Mouse (Mus musculus) left cerebral cortex, adult 8-10 months (tissue): ENCODE data around the gene Pdzd8. TPM values are rescaled to one million over a fixed set of nuclear protein-coding genes. Genes with fewer than 3 reads are reported as not detected.

Source experiments
- DNase-seq, 2 experiments: peaks; one replicate each; pipeline ENCODE4 v3.0.0; 2022; ENCODE audit warnings: low spot score in 2 of 2
- total RNA-seq, 4 experiments: library from RNA; stranded (reverse); gene quantifications; 2 replicates each; pipeline ENCODE4 v1.2.4; 2022

Pdzd8 gene
- total RNA-seq: 10 to 100 TPM; 54.3 to 58.5 (median 56.5) TPM

GRCm38 (mm10) chr19:59345658-59346283, at the start of gene Pdzd8:
Gene Pdzd8, minus strand, starts transcription at chr19:59345780.
- DNase-seq: peak; percentile 83 to 87

- peak in 1 of 2 experiments; percentile 71 for DNase-seq
These were observed 48.3 kb upstream of the Pdzd8 start for GRCm38 (mm10) chr19:59393777-59394441.

- peak; percentile 13 to 52 for DNase-seq
These were observed 43.4 kb upstream of the Pdzd8 start for GRCm38 (mm10) chr19:59388847-59389606.

- peak in 1 of 2 experiments; percentile 33 for DNase-seq
These were observed 42.8 kb upstream of the Pdzd8 start for GRCm38 (mm10) chr19:59388399-59388798.

GRCm38 (mm10) chr19:59387178-59387577, 41.6 kb upstream of the Pdzd8 start:
- DNase-seq: no peak

GRCm38 (mm10) chr19:59384582-59385495, 39.3 kb upstream of the Pdzd8 start:
- DNase-seq: no peak

GRCm38 (mm10) chr19:59382416-59382917, 36.9 kb upstream of the Pdzd8 start:
- DNase-seq: no peak

- no peak for DNase-seq
These were observed 34.4 kb upstream of the Pdzd8 start for GRCm38 (mm10) chr19:59379995-59380394.

- DNase-seq: no peak
These were observed 30.9 kb upstream of the Pdzd8 start for GRCm38 (mm10) chr19:59376481-59376880.

- DNase-seq: no peak
These were observed 29.4 kb upstream of the Pdzd8 start for GRCm38 (mm10) chr19:59374940-59375339.

- DNase-seq: no peak
These were observed 27.3 kb upstream of the Pdzd8 start for GRCm38 (mm10) chr19:59372928-59373327.

- no peak for DNase-seq
These were observed 25.4 kb upstream of the Pdzd8 start for GRCm38 (mm10) chr19:59371016-59371415.

- no peak for DNase-seq
These were observed 22.3 kb upstream of the Pdzd8 start for GRCm38 (mm10) chr19:59367892-59368291.

- no peak for DNase-seq
These were observed 21.1 kb upstream of the Pdzd8 start for GRCm38 (mm10) chr19:59366724-59367123.

- DNase-seq: no peak
These were observed 18.1 kb upstream of the Pdzd8 start for GRCm38 (mm10) chr19:59363666-59364065.

- DNase-seq: no peak
These were observed 17.1 kb upstream of the Pdzd8 start for GRCm38 (mm10) chr19:59362646-59363045.

GRCm38 (mm10) chr19:59360486-59360896, 14.9 kb upstream of the Pdzd8 start:
- DNase-seq: no peak

GRCm38 (mm10) chr19:59359202-59359601, 13.6 kb upstream of the Pdzd8 start:
- no peak for DNase-seq

- no peak for DNase-seq
These were observed 12.3 kb upstream of the Pdzd8 start for GRCm38 (mm10) chr19:59357878-59358277.

- DNase-seq: no peak
These were observed 11.4 kb upstream of the Pdzd8 start for GRCm38 (mm10) chr19:59356843-59357595.
